Mouse (Mus musculus) ES-CJ7 (cell line): ENCODE results near the gene Vamp9.

ENCODE experiments used
- DNase-seq: peaks from one replicate; pipeline ENCODE4 v3.0.0; 2011; ENCODE audit warnings: low read depth, low spot score

The Vamp9 gene

GRCm38 (mm10) chr5:99941776-99942502, 35.9 kb downstream of the Vamp9 start:
- DNase-seq, result peak; percentile 64

- DNase-seq, result no peak
Measured at GRCm38 (mm10) chr5:99952513-99952912, 46.5 kb downstream of the Vamp9 start.

DNA sequence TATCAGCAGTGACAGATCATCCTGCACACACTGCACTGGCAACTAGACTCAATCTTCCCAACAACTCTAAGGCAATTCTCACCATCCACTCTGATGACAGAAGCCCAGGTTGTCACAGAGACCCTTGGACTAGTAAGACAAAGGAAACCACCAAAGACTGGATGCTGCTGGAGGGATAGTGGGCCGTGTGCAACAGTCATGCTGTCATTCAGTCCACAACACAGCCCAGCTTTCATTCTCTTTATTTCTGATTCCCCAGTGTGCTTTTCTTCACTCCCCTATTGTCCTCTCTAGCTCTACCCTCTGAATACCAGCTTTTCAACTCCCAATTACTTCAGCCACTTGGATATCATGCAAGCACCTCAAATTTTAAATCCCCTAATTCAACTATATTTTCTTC, 47.8 kb downstream of the Vamp9 start:
- no peak for DNase-seq

DNA sequence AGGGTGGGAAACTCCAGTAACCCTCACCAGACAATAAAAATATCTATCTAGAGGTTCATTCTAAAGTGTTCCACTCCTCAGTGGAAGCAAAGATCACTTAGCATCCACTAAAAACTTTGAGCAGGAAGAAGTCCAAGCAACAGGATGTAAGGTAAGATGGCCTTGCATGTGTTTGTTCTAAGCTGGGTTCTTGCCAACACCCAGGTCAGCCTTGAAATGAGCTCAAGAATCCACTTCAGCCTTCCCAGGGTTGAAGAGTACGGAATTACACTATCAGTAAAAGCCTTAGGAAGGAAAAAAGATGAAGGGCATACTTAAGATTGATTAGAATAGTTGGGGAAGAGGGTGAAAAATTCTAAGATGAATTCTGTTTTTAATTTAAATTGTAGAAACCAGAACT, 52.6 kb downstream of the Vamp9 start:
- no peak for DNase-seq

DNA sequence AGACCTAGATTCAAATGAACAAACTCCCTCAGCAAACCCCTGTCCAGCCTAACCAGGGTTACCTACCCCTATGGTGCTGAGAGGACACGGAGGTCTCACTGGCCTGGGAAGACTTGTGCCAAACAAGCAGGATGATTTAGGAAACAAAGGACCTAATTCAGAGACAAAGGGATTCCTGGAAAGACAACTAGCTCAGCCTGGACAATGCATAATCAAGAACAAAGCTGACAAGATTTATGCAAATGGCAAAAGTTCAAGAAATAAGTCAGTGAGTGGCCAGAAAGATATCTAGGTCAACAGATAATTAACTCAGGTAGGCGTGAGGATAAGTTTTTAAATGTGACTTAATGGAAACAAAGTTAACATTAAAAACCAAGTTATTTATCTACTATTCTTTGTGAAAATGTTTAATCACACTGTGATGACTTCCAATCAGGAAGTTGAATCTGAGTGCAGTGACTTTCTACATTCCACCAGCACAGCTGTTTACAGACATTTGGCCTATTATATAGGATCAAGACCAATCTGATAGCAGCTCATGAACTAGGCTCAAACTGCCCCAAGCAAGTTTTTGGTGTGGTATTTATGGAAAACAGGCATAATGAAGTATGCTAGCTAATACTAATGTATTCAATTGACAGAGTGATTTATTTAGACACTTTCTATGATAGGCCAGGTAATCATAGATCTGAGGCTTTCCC, 53.3 kb downstream of the Vamp9 start:
- DNase-seq, result peak; percentile 70

- no peak for DNase-seq
Measured at GRCm38 (mm10) chr5:99959960-99960359, 53.9 kb downstream of the Vamp9 start.

DNA sequence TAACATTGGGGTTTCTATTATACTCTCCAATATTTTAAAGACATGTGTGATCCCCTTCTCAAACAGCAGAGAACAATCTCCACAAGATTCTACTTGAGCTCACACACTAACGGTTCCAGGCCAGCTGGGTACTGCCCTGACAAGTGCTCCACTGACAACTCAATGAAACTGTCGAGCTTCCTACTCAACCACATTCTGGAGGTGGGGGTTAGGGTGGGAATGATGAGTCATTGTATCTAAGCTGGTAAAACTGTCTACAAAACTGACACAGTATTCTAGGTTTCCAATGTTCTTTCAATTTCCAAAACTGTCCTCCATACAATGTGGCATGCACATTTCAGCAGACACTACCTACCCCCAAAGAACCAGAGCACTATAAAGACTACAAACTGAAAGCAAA, 67.9 kb downstream of the Vamp9 start:
- peak; percentile 38 for DNase-seq

- no peak for DNase-seq
Measured at GRCm38 (mm10) chr5:99975061-99975460, 69.0 kb downstream of the Vamp9 start.

- no peak for DNase-seq
Measured at GRCm38 (mm10) chr5:99975776-99976175, 69.7 kb downstream of the Vamp9 start.

GRCm38 (mm10) chr5:99976334-99976955, 70.4 kb downstream of the Vamp9 start:
- no peak for DNase-seq

- peak; percentile 89 for DNase-seq
Measured at GRCm38 (mm10) chr5:99977516-99978301, 71.7 kb downstream of the Vamp9 start.

GRCm38 (mm10) chr5:99978699-99979442, 72.8 kb downstream of the Vamp9 start, which contains the start of the genes Hnrnpd and 4930524J08Rik:
Hnrnpd (minus strand) TSS chr5:99978938.
4930524J08Rik (plus strand) TSS chr5:99979061.
- DNase-seq, result peak; percentile 97

DNA sequence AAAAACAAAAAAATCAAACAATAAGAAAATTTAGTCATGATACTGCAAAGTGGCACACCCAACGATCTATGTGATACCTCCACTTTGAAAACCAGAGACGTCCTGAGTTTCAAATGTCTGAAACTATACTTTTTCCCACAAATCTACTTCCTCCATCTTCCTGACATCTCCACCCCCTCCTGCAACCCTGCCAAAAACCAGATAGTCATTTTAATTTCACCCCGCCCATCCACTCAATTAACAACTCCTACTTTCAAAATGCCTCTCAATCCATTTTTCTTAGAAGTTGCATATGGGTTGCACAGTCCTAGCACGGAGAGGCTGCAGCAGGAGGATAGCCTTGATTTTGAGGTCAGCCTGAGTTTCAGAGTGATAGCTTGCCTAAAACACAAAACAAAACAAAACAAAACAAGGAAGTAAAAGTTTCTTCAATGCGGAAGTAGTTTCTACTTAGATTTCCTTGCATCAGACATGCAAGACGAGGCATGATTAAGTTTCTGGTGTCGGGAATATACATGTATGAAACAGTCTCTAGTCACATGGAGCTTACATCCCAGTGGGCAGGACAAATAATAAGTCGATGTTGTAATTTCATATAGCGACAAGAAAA, 77.5 kb downstream of the Vamp9 start:
- DNase-seq, result no peak

DNA sequence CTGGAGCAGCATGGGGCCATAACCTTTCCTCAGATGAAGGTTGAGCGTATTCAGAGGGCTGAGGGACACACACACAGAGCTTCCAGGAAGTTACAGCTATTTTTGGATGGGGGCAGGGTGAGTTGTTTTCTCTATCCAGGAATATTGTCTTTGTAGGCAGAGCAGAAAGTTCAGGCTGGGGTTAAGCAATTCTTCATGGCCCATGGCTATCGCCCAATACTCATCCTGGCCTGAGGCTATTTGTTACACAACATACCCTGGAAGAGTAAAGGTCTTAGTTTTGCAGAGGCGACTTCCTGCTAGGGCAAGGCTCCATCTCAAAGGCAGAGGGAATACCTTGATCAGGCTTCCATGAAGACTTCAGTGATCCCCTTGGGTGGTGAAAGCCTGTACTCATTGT, 88.1 kb downstream of the Vamp9 start:
- no peak for DNase-seq

DNA sequence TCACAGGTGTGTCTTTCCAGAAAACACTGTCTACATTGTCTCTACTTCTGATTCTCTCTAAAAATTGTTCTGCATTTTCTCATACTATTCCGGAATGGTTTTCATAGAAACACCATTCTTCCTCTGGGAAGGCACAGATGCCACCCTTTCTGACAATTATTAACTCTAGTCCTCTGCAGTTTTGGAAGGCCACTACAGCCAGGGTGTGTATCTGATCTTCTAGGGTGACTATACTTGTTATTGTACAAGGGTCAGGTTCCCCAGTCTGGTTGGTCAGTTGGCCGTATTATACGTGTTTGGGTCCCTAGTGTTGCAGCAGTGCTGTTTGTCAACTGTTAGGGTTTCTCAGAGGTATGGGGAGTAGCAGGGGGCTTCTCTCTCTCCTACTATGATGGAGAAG, 88.6 kb downstream of the Vamp9 start:
- no peak for DNase-seq

GRCm38 (mm10) chr5:100000048-100000447, 94.0 kb downstream of the Vamp9 start:
- DNase-seq, result no peak

DNA sequence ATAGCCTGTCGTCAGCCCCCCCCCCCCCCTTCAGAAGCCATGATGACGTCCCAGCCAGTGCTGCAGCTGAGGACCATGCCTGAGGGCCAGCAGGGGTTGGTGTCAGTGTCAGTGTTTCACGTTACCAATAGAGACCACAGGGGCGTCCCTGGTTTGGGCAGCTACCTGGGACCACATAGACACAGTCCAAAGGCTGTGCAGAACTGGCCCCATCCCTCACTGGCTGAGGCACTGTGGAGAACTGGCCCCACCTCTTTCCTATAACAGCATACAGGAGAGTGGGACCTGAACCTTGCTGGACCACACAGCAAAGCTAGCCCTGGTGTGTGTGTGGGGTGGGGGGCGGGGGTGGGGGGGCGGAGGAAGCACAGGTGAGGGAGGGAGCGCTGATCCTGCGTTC, 94.4 kb downstream of the Vamp9 start:
- DNase-seq, result no peak
